Mouse (Mus musculus): ENCODE data around the gene Gid8. TPM values are rescaled to one million over a fixed set of nuclear protein-coding genes. Genes with fewer than 3 reads are reported as not detected.

Gene Gid8
- polyA plus RNA-seq, 1 experiment from 2014 or later = 59.6 TPM

- no peak for ATAC-seq (ENCODE audit: low FRiP score)
- no peak for DNase-seq (ENCODE audit: low spot score)
- no peaks in the 10 kb centered on the region for H3K36me3 ChIP-seq (ENCODE audit: control insufficient read depth, insufficient read depth, low read length)
- no peak overlapping the region for H3K9ac ChIP-seq (ENCODE audit: low read depth, low read length)
- WGBS = 81% methylated on average over 7 of the region's 7 CpGs
- H3K27me3 ChIP-seq (ENCODE audit: control insufficient read depth, insufficient read depth, low read length) = no peaks in the 10 kb centered on the region
- no peak overlapping the region for H3K4me3 ChIP-seq (ENCODE audit: low read depth, low read length)
- H3K4me2 ChIP-seq (replicated peaks; ENCODE audit: low read depth, low read length) = no peak overlapping the region
- no peak overlapping the region for H3K27ac ChIP-seq (ENCODE audit: low read depth, low read length)
- no peaks in the 10 kb centered on the region for H3K9me3 ChIP-seq (ENCODE audit: control insufficient read depth, low read length)
- H3K4me1 ChIP-seq (replicated peaks; ENCODE audit: control insufficient read depth, insufficient read depth, low read length) = no peaks in the 10 kb centered on the region
Measured at GRCm38 (mm10) chr2:180735232-180735631, 25.3 kb downstream of the Gid8 start.

DNA sequence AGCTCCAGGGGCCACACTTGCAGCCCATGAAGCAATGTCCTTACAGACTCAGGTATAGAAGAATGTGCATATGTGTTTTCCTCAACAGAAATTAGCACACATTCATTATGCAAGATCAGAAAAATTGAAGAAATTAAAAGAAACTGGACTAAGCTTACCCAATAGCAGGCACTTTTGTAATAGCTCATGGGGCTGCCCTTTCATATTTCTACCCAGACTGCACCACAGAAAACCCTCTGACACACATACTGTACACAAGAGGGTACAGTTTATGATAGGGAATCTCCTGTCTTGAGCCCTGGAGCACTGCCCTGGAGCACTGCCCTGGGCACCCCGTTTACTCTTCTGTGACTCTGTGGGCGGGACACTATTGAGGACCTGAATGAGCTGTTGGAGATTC, 28.1 kb downstream of the Gid8 start:
- ATAC-seq (ENCODE audit: low FRiP score) (no peak), DNase-seq (ENCODE audit: low spot score) (no peak)
- H3K9me3 ChIP-seq (ENCODE audit: control insufficient read depth, low read length) = no peaks in the 10 kb centered on the region
- H3K27me3 ChIP-seq (ENCODE audit: control insufficient read depth, insufficient read depth, low read length) = no peaks in the 10 kb centered on the region
- H3K27ac ChIP-seq (ENCODE audit: low read depth, low read length) = no peak overlapping the region
- no peak overlapping the region for H3K4me2 ChIP-seq (replicated peaks; ENCODE audit: low read depth, low read length)
- H3K4me1 ChIP-seq (replicated peaks; ENCODE audit: control insufficient read depth, insufficient read depth, low read length) = no peaks in the 10 kb centered on the region
- H3K9ac ChIP-seq (ENCODE audit: low read depth, low read length) = no peak overlapping the region
- no peaks in the 10 kb centered on the region for H3K36me3 ChIP-seq (ENCODE audit: control insufficient read depth, insufficient read depth, low read length)
- H3K4me3 ChIP-seq (ENCODE audit: low read depth, low read length) = no peak overlapping the region
- WGBS = 84% methylated on average over 2 of the region's 2 CpGs

- no peak for ATAC-seq (ENCODE audit: low FRiP score)
- H3K9ac ChIP-seq (ENCODE audit: low read depth, low read length) = no peak overlapping the region
- H3K9me3 ChIP-seq (ENCODE audit: control insufficient read depth, low read length) = no peaks in the 10 kb centered on the region
- H3K27me3 ChIP-seq (ENCODE audit: control insufficient read depth, insufficient read depth, low read length) = no peaks in the 10 kb centered on the region
- no peak overlapping the region for H3K4me2 ChIP-seq (replicated peaks; ENCODE audit: low read depth, low read length)
- no peak for DNase-seq (ENCODE audit: low spot score)
- no peak overlapping the region for H3K27ac ChIP-seq (ENCODE audit: low read depth, low read length)
- H3K36me3 ChIP-seq (ENCODE audit: control insufficient read depth, insufficient read depth, low read length) = no peaks in the 10 kb centered on the region
- no peak overlapping the region for H3K4me3 ChIP-seq (ENCODE audit: low read depth, low read length)
- WGBS = 28% methylated on average over 3 of the region's 3 CpGs
- no peaks in the 10 kb centered on the region for H3K4me1 ChIP-seq (replicated peaks; ENCODE audit: control insufficient read depth, insufficient read depth, low read length)
Measured at GRCm38 (mm10) chr2:180740349-180740748, 30.4 kb downstream of the Gid8 start.

DNA sequence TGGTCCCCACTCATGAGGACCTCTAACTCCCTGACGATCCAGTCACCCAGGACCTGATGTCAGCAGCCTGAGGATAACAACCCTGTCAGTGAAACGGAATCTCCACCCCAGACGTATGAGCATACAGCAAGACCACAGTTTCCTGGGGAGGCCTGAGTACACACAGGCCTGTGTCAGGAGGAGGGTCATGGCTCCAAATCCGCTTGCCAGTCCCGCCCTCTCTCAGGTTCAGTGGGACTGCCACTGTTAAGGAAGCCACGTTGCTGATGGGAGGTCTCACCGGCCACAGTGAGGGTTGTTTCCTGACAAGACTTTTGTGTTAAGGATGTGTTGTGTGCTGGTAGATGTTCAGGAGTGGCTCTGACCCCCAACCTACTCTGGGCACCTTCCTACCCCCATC, 31.5 kb downstream of the Gid8 start:
- Histone ChIP-seq H3K4me1 (replicated peaks; ENCODE audit: control insufficient read depth, insufficient read depth, low read length) (no peaks in the 10 kb centered on the region), H3K36me3 (ENCODE audit: control insufficient read depth, insufficient read depth, low read length) (no peaks in the 10 kb centered on the region), H3K27me3 (ENCODE audit: control insufficient read depth, insufficient read depth, low read length) (no peaks in the 10 kb centered on the region), H3K4me2 (replicated peaks; ENCODE audit: low read depth, low read length) (no peak overlapping the region), H3K9ac (ENCODE audit: low read depth, low read length) (no peak overlapping the region), H3K4me3 (ENCODE audit: low read depth, low read length) (no peak overlapping the region), H3K9me3 (ENCODE audit: control insufficient read depth, low read length) (no peaks in the 10 kb centered on the region), H3K27ac (ENCODE audit: low read depth, low read length) (no peak overlapping the region)
- DNase-seq (ENCODE audit: low spot score) (no peak), ATAC-seq (ENCODE audit: low FRiP score) (no peak)
- WGBS = 76% methylated on average over 7 of the region's 7 CpGs

- Histone ChIP-seq H3K9ac (ENCODE audit: low read depth, low read length) (no peak overlapping the region), H3K36me3 (ENCODE audit: control insufficient read depth, insufficient read depth, low read length) (no peaks in the 10 kb centered on the region), H3K9me3 (ENCODE audit: control insufficient read depth, low read length) (no peaks in the 10 kb centered on the region), H3K4me3 (ENCODE audit: low read depth, low read length) (no peak overlapping the region), H3K4me1 (replicated peaks; ENCODE audit: control insufficient read depth, insufficient read depth, low read length) (no peaks in the 10 kb centered on the region), H3K4me2 (replicated peaks; ENCODE audit: low read depth, low read length) (no peak overlapping the region), H3K27me3 (ENCODE audit: control insufficient read depth, insufficient read depth, low read length) (no peaks in the 10 kb centered on the region), H3K27ac (ENCODE audit: low read depth, low read length) (no peak overlapping the region)
- ATAC-seq (ENCODE audit: low FRiP score) = no peak
- 89% methylated on average over 6 of the region's 6 CpGs for WGBS
- no peak for DNase-seq (ENCODE audit: low spot score)
Measured at GRCm38 (mm10) chr2:180742820-180743219, 32.9 kb downstream of the Gid8 start.

DNA sequence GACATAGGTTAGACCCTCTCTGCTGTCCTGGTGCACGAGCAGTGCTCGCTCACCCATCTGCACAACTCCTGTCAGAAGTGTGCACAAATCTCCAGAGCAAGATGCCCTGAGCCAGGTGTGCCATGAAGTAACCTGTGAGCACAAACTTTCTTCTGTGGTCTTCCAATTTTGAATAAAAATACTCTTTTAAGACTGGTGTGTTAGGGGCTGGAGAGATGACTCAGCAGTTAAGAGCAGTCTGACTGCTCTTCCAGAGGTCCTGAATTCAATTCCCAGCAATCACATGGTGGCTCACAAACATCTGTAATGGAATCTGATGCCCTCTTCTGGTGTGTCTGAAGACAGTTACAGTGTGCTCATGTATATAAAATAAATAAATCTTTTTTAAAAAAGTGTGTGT, 33.4 kb downstream of the Gid8 start:
- Histone ChIP-seq H3K4me3 (ENCODE audit: low read depth, low read length) (no peak overlapping the region), H3K36me3 (ENCODE audit: control insufficient read depth, insufficient read depth, low read length) (no peaks in the 10 kb centered on the region), H3K4me1 (replicated peaks; ENCODE audit: control insufficient read depth, insufficient read depth, low read length) (no peaks in the 10 kb centered on the region), H3K27ac (ENCODE audit: low read depth, low read length) (no peak overlapping the region), H3K9ac (ENCODE audit: low read depth, low read length) (no peak overlapping the region), H3K9me3 (ENCODE audit: control insufficient read depth, low read length) (no peaks in the 10 kb centered on the region), H3K4me2 (replicated peaks; ENCODE audit: low read depth, low read length) (no peak overlapping the region), H3K27me3 (ENCODE audit: control insufficient read depth, insufficient read depth, low read length) (no peaks in the 10 kb centered on the region)
- 86% methylated on average over 2 of the region's 2 CpGs for WGBS
- DNase-seq (ENCODE audit: low spot score) = no peak
- ATAC-seq (ENCODE audit: low FRiP score) = no peak

- Histone ChIP-seq H3K4me1 (replicated peaks; ENCODE audit: control insufficient read depth, insufficient read depth, low read length) (no peaks in the 10 kb centered on the region), H3K27ac (ENCODE audit: low read depth, low read length) (no peak overlapping the region), H3K27me3 (ENCODE audit: control insufficient read depth, insufficient read depth, low read length) (no peaks in the 10 kb centered on the region), H3K9ac (ENCODE audit: low read depth, low read length) (no peak overlapping the region), H3K4me2 (replicated peaks; ENCODE audit: low read depth, low read length) (no peak overlapping the region), H3K36me3 (ENCODE audit: control insufficient read depth, insufficient read depth, low read length) (no peaks in the 10 kb centered on the region), H3K4me3 (ENCODE audit: low read depth, low read length) (no peak overlapping the region), H3K9me3 (ENCODE audit: control insufficient read depth, low read length) (no peaks in the 10 kb centered on the region)
- ATAC-seq (ENCODE audit: low FRiP score) (peak; percentile 75), DNase-seq (ENCODE audit: low spot score) (peak; percentile 91)
- 37% methylated on average over 17 of the region's 17 CpGs for WGBS
Measured at GRCm38 (mm10) chr2:180745248-180745927, 35.5 kb downstream of the Gid8 start.

DNA sequence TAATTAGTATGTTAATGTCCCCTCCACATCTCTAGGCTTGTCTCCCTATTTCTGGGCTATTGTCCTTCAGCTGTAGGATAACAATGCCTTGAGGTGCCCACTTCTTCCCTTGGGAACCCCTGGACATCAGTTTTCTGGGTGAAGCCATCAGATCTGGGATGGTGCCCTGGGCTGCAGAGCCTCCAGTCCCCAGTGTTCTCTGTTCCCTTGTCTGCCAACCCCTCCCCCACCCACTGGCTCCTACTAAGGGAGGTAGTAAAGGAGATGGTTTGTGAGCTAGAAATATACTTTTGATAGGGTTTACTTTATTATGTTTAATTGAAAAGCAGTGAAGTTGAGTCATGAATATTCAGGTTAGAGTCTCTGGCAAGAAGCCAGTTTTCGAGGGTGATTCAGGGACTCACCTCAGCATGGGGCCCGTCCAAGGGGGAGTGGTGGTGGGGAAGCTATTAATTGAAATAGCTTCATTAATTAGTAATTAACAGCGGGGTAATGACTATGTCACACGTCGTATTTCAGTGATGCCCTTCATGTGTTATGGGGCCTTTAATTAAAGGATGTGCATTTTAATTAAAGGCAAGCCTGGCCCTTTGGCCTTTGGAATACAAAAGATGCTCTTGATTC, 36.8 kb downstream of the Gid8 start:
- H3K4me3 ChIP-seq (ENCODE audit: low read depth, low read length) = no peak overlapping the region
- no peaks in the 10 kb centered on the region for H3K4me1 ChIP-seq (replicated peaks; ENCODE audit: control insufficient read depth, insufficient read depth, low read length)
- no peaks in the 10 kb centered on the region for H3K27me3 ChIP-seq (ENCODE audit: control insufficient read depth, insufficient read depth, low read length)
- no peaks in the 10 kb centered on the region for H3K36me3 ChIP-seq (ENCODE audit: control insufficient read depth, insufficient read depth, low read length)
- 37% methylated on average over 5 of the region's 5 CpGs for WGBS
- H3K4me2 ChIP-seq (replicated peaks; ENCODE audit: low read depth, low read length) = no peak overlapping the region
- no peaks in the 10 kb centered on the region for H3K9me3 ChIP-seq (ENCODE audit: control insufficient read depth, low read length)
- no peak overlapping the region for H3K27ac ChIP-seq (ENCODE audit: low read depth, low read length)
- no peak for DNase-seq (ENCODE audit: low spot score)
- no peak overlapping the region for H3K9ac ChIP-seq (ENCODE audit: low read depth, low read length)
- no peak for ATAC-seq (ENCODE audit: low FRiP score)

DNA sequence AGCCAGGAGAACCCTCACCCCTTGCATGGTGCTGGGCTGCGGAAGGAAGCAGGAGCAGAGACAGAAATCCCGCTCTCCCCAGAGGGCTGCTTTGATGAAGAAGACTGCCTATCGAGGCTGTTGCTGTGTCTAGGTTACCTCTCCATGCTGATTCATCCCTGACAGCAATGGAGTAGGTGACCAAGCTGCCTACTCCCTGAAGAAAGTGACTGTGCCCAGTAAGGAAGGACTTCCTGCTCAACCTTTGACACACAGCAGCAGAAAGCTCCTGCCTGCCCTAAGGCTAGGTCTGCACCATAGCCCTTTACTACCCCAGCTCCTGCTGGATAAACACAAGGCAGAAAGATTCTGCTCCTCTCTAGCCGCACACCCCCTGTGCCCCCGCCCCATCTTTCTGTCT, 39.0 kb downstream of the Gid8 start:
- Histone ChIP-seq H3K36me3 (ENCODE audit: control insufficient read depth, insufficient read depth, low read length) (no peaks in the 10 kb centered on the region), H3K27me3 (ENCODE audit: control insufficient read depth, insufficient read depth, low read length) (no peaks in the 10 kb centered on the region; the same call in 1 of the 2 replicates), H3K9me3 (ENCODE audit: control insufficient read depth, low read length) (no peaks in the 10 kb centered on the region), H3K4me2 (replicated peaks; ENCODE audit: low read depth, low read length) (no peak overlapping the region), H3K9ac (ENCODE audit: low read depth, low read length) (no peak overlapping the region), H3K4me1 (replicated peaks; ENCODE audit: control insufficient read depth, insufficient read depth, low read length) (no peaks in the 10 kb centered on the region), H3K4me3 (ENCODE audit: low read depth, low read length) (no peak overlapping the region), H3K27ac (ENCODE audit: low read depth, low read length) (no peak overlapping the region)
- WGBS = 62% methylated on average over 5 of the region's 5 CpGs
- ATAC-seq (ENCODE audit: low FRiP score) = no peak
- DNase-seq (ENCODE audit: low spot score) = no peak

Data from hindbrain, embryonic 11.5 days (tissue).